Comparison of ENCODE assay signal across 8 mouse cellular contexts in genomic region chr2:152615563-152615962, GRCm38 (mm10). TPM values are rescaled to one million over a fixed set of nuclear protein-coding genes. Genes with fewer than 3 reads are reported as not detected.
DNase-seq lines count a peak whose midpoint lies in the region; ATAC-seq and TF ChIP-seq lines count a peak whose summit lies in the region.

No protein-coding gene starts in this region.

- DNase-seq in 3T3-L1 (ENCODE audit: low read depth, low spot score) (peak; percentile 95), ES-E14 (ENCODE audit: low read depth, low spot score) (peak; percentile 60)
- DNase-seq in cerebellum, adult 8-10 months, result peak; percentile 20
- DNase-seq in frontal cortex, adult 2 months (ENCODE audit: extremely low spot score in 1 of 2, low spot score in 1 of 2), result peak; percentile 21 to 86
- DNase-seq in kidney, adult 9 months, result peak; percentile 77
- peak; percentile 91 for DNase-seq in limb, embryonic 14.5 days (ENCODE audit: low spot score)
- peak; percentile 20 for DNase-seq in natural killer cell, adult 2 months (ENCODE audit: low spot score in 2 of 2)
- peak; percentile 49 for DNase-seq in thymus, postnatal 25 days

- peaks cover 0 to 7% of the 10 kb centered on the region in 2 experiments; a peak in 1 of 4 replicates for H3K4me1 ChIP-seq in ES-E14 (ENCODE audit: control insufficient read depth in 2 of 2, insufficient read depth in 2 of 2, low read length in 2 of 2, poor library complexity in 1 of 2)
- H3K4me1 ChIP-seq in limb, embryonic 14.5 days (ENCODE audit: control insufficient read depth, insufficient read depth, low read length), result no peaks in the 10 kb centered on the region

- ATAC-seq in limb, embryonic 14.5 days (ENCODE audit: low FRiP score, low read depth), result peak; percentile 74

- no peaks in the 10 kb centered on the region for H3K36me3 ChIP-seq in ES-E14 (ENCODE audit: control insufficient read depth, insufficient read depth, low read length, poor library complexity, severe bottlenecking)
- H3K36me3 ChIP-seq in limb, embryonic 14.5 days (ENCODE audit: control insufficient read depth, insufficient read depth, low read length), result no peaks in the 10 kb centered on the region

- H3K27ac ChIP-seq in ES-E14 (ENCODE audit: insufficient read depth, low read depth, low read length, poor library complexity, severe bottlenecking), result no peak overlapping the region
- H3K27ac ChIP-seq in limb, embryonic 14.5 days (replicated peaks; ENCODE audit: low read depth, low read length), result no peak overlapping the region

- no peaks in the 10 kb centered on the region for H3K27me3 ChIP-seq in limb, embryonic 14.5 days (ENCODE audit: control insufficient read depth, insufficient read depth, low read length)

- H3K4me2 ChIP-seq in limb, embryonic 14.5 days (replicated peaks; ENCODE audit: low read depth, low read length, severe bottlenecking), result no peak overlapping the region

- H3K9me3 ChIP-seq in ES-E14 (ENCODE audit: control insufficient read depth, insufficient read depth, low read depth, low read length), result no peaks in the 10 kb centered on the region
- H3K9me3 ChIP-seq in limb, embryonic 14.5 days (ENCODE audit: control insufficient read depth, low read length), result no peaks in the 10 kb centered on the region

- in situ Hi-C loops in ES-E14 (cut with MboI; ENCODE audit: low sequenced_read_pairs in 2 of 2, unreplicated experiment in 2 of 2), result no loop called here

- no peak overlapping the region for H3K9ac ChIP-seq in ES-E14 (ENCODE audit: insufficient read depth, low read depth, low read length, poor library complexity, severe bottlenecking)
- no peak overlapping the region for H3K9ac ChIP-seq in limb, embryonic 14.5 days (ENCODE audit: low read depth, low read length, severe bottlenecking)

- no peak for TF ChIP-seq POLR2A in limb, embryonic 14.5 days (IDR thresholded peaks at IDR 0.05; ENCODE audit: borderline replicate concordance, extremely low read depth, insufficient read depth, insufficient read length)

- H3K4me3 ChIP-seq in ES-E14 (ENCODE audit: insufficient read depth in 1 of 2, low read depth in 1 of 2, low read length in 2 of 2, poor library complexity in 1 of 2, severe bottlenecking in 1 of 2), result no peak overlapping the region
- H3K4me3 ChIP-seq in limb, embryonic 14.5 days (replicated peaks; ENCODE audit: low read length), result no peak overlapping the region

- 9% methylated on average over 7 of the region's 7 CpGs for WGBS in limb, embryonic 14.5 days

TF ChIP-seq in ES-E14, 5 proteins besides CTCF, POLR2A, EP300 and RAD21:
- TF ChIP-seq HCFC1 (IDR thresholded peaks at IDR 0.05; ENCODE audit: borderline replicate concordance, insufficient read depth, low read length), result no peak
- TF ChIP-seq ZC3H11A (IDR thresholded peaks at IDR 0.05; ENCODE audit: borderline replicate concordance, low read depth, low read length), result peak; percentile 81
- TF ChIP-seq MAFK (IDR thresholded peaks at IDR 0.05; ENCODE audit: insufficient read depth, low read depth, low read length), result no peak

RNA-seq across cellular contexts. Expression of gene Defb25, which starts 7.3 kb away (rescaled TPM):
- total RNA-seq in ES-E14 (2012; rRNA removed), result 3.9 and 5.7 TPM in 2 replicates
- polyA plus RNA-seq in frontal cortex, adult 2 months (2012; rRNA removed), result not detected in 2 replicates
- 0.68 and 0.77 TPM in 2 replicates for polyA plus RNA-seq in limb, embryonic 14.5 days (2012; rRNA removed)
- polyA plus RNA-seq in limb, embryonic 14.5 days (2014; fragmentation: Nextera tagmentation; extraction: Ambion mirVana), result 1.6 and 3.2 TPM in 2 replicates

RNA-seq across cellular contexts. Expression of gene Rem1, which starts 11.2 kb away (rescaled TPM):
- 0.16 and 0.18 TPM in 2 replicates for total RNA-seq in ES-E14 (2012; rRNA removed)
- 0.59 and 0.72 TPM in 2 replicates for polyA plus RNA-seq in frontal cortex, adult 2 months (2012; rRNA removed)
- 3.9 and 4.7 TPM in 2 replicates for polyA plus RNA-seq in limb, embryonic 14.5 days (2012; rRNA removed)
- polyA plus RNA-seq in limb, embryonic 14.5 days (2014; fragmentation: Nextera tagmentation; extraction: Ambion mirVana), result 2.6 and 4.4 TPM in 2 replicates

RNA-seq across cellular contexts. Expression of gene Defb36, which starts 11.4 kb away (rescaled TPM):
- 0.63 TPM in 1 of 2 replicates, not detected in the other for total RNA-seq in ES-E14 (2012; rRNA removed)
- polyA plus RNA-seq in frontal cortex, adult 2 months (2012; rRNA removed), result not detected in 2 replicates
- not detected in 2 replicates for polyA plus RNA-seq in limb, embryonic 14.5 days (2012; rRNA removed)
- polyA plus RNA-seq in limb, embryonic 14.5 days (2014; fragmentation: Nextera tagmentation; extraction: Ambion mirVana), result not detected in 2 replicates

RNA-seq across cellular contexts. Expression of gene Defb45, which starts 16.4 kb away (rescaled TPM):
- not detected in 2 replicates for total RNA-seq in ES-E14 (2012; rRNA removed)
- not detected in 2 replicates for polyA plus RNA-seq in frontal cortex, adult 2 months (2012; rRNA removed)
- polyA plus RNA-seq in limb, embryonic 14.5 days (2012; rRNA removed), result not detected in 2 replicates
- polyA plus RNA-seq in limb, embryonic 14.5 days (2014; fragmentation: Nextera tagmentation; extraction: Ambion mirVana), result not detected in 2 replicates

RNA-seq across cellular contexts. Expression of gene Defb19, which starts 35.5 kb away (rescaled TPM):
- total RNA-seq in ES-E14 (2012; rRNA removed), result not detected in 2 replicates
- not detected in 2 replicates for polyA plus RNA-seq in frontal cortex, adult 2 months (2012; rRNA removed)
- polyA plus RNA-seq in limb, embryonic 14.5 days (2012; rRNA removed), result not detected in 2 replicates
- not detected in 2 replicates for polyA plus RNA-seq in limb, embryonic 14.5 days (2014; fragmentation: Nextera tagmentation; extraction: Ambion mirVana)

Comparison
In these comparisons a context has a peak if more than half of its experiments do, and no peak if none do; other contexts are left out.
1. DNase-seq: peak in every context shown above with its lines; median percentile 95 in 3T3-L1; 91 in limb, embryonic 14.5 days; 77 in kidney, adult 9 months; 60 in ES-E14; 54 in frontal cortex, adult 2 months; 49 in thymus, postnatal 25 days; 20 in cerebellum, adult 8-10 months; 20 in natural killer cell, adult 2 months.